Mouse (Mus musculus): ENCODE measurements at regions not wholly inside any gene's neighbourhood (a gene's known extent, or its start where the extent isn't known, plus 50 kb on each side); places are given as distances from the start of the nearest gene placed in this dataset.

GRCm38 (mm10) chr16:95918651-95919425 is 71.9 kb downstream of the Psmg1 start:
- no peak for DNase-seq
- H3K4me1 ChIP-seq (ENCODE audit: control insufficient read depth, insufficient read depth, low read length), result no peaks in the 10 kb centered on the region
- no peak overlapping the region for H3K27ac ChIP-seq (ENCODE audit: insufficient read depth, low read depth, low read length)
- H3K27me3 ChIP-seq (replicated peaks; ENCODE audit: control insufficient read depth, insufficient read depth, low read length), result no peaks in the 10 kb centered on the region
- no peak for TF ChIP-seq POLR2A (IDR thresholded peaks at IDR 0.05; ENCODE audit: low read depth, low read length)
- TF ChIP-seq CTCF (conservative IDR thresholded peaks at IDR 0.05; ENCODE audit: insufficient read depth, insufficient read length, low read depth, low read length), result no peak
- WGBS, result 91% methylated on average over 16 of the region's 16 CpGs
- no peaks in the 10 kb centered on the region for H3K36me3 ChIP-seq (ENCODE audit: control insufficient read depth, insufficient read depth, low read length)
- no peak overlapping the region for H3K4me3 ChIP-seq (ENCODE audit: insufficient read depth, low read depth, low read length)

GRCm38 (mm10) chr16:95917635-95918407 is 72.9 kb downstream of the Psmg1 start:
- Histone ChIP-seq H3K4me3 (ENCODE audit: insufficient read depth, low read depth, low read length) (no peak overlapping the region), H3K36me3 (ENCODE audit: control insufficient read depth, insufficient read depth, low read length) (no peaks in the 10 kb centered on the region), H3K27me3 (replicated peaks; ENCODE audit: control insufficient read depth, insufficient read depth, low read length) (no peaks in the 10 kb centered on the region), H3K27ac (ENCODE audit: insufficient read depth, low read depth, low read length) (no peak overlapping the region), H3K4me1 (ENCODE audit: control insufficient read depth, insufficient read depth, low read length) (no peaks in the 10 kb centered on the region)
- DNase-seq, result no peak
- no peak for TF ChIP-seq POLR2A (IDR thresholded peaks at IDR 0.05; ENCODE audit: low read depth, low read length)
- no peak for TF ChIP-seq CTCF (conservative IDR thresholded peaks at IDR 0.05; ENCODE audit: insufficient read depth, insufficient read length, low read depth, low read length)
- 87% methylated on average over 14 of the region's 14 CpGs for WGBS

- H3K36me3 ChIP-seq (ENCODE audit: control insufficient read depth, insufficient read depth, low read length), result no peaks in the 10 kb centered on the region
- H3K27me3 ChIP-seq (replicated peaks; ENCODE audit: control insufficient read depth, insufficient read depth, low read length), result no peaks in the 10 kb centered on the region
- no peak overlapping the region for H3K4me3 ChIP-seq (ENCODE audit: insufficient read depth, low read depth, low read length)
- H3K27ac ChIP-seq (ENCODE audit: insufficient read depth, low read depth, low read length), result no peak overlapping the region
- WGBS, result 74% methylated on average over 5 of the region's 5 CpGs
- H3K4me1 ChIP-seq (ENCODE audit: control insufficient read depth, insufficient read depth, low read length), result no peaks in the 10 kb centered on the region
- no peak for DNase-seq
- TF ChIP-seq POLR2A (IDR thresholded peaks at IDR 0.05; ENCODE audit: low read depth, low read length) (no peak), CTCF (conservative IDR thresholded peaks at IDR 0.05; ENCODE audit: insufficient read depth, insufficient read length, low read depth, low read length) (no peak)
Measured at GRCm38 (mm10) chr16:95913879-95914278, 76.9 kb downstream of the Psmg1 start.

- TF ChIP-seq POLR2A (IDR thresholded peaks at IDR 0.05; ENCODE audit: low read depth, low read length) (no peak), CTCF (conservative IDR thresholded peaks at IDR 0.05; ENCODE audit: insufficient read depth, insufficient read length, low read depth, low read length) (no peak)
- no peaks in the 10 kb centered on the region for H3K27me3 ChIP-seq (replicated peaks; ENCODE audit: control insufficient read depth, insufficient read depth, low read length)
- no peaks in the 10 kb centered on the region for H3K36me3 ChIP-seq (ENCODE audit: control insufficient read depth, insufficient read depth, low read length)
- 85% methylated on average over 6 of the region's 6 CpGs for WGBS
- H3K4me3 ChIP-seq (ENCODE audit: insufficient read depth, low read depth, low read length), result no peak overlapping the region
- H3K4me1 ChIP-seq (ENCODE audit: control insufficient read depth, insufficient read depth, low read length), result no peaks in the 10 kb centered on the region
- no peak overlapping the region for H3K27ac ChIP-seq (ENCODE audit: insufficient read depth, low read depth, low read length)
- DNase-seq, result no peak
Measured at GRCm38 (mm10) chr16:95904531-95905165, 86.1 kb downstream of the Psmg1 start.

GRCm38 (mm10) chr16:95903383-95903913 is 87.3 kb downstream of the Psmg1 start:
- peak; percentile 8 for DNase-seq
- WGBS, result 58% methylated on average over 3 of the region's 3 CpGs
- H3K4me1 ChIP-seq (ENCODE audit: control insufficient read depth, insufficient read depth, low read length), result no peaks in the 10 kb centered on the region
- no peak overlapping the region for H3K4me3 ChIP-seq (ENCODE audit: insufficient read depth, low read depth, low read length)
- TF ChIP-seq CTCF (conservative IDR thresholded peaks at IDR 0.05; ENCODE audit: insufficient read depth, insufficient read length, low read depth, low read length) (no peak), POLR2A (IDR thresholded peaks at IDR 0.05; ENCODE audit: low read depth, low read length) (no peak)
- no peaks in the 10 kb centered on the region for H3K27me3 ChIP-seq (replicated peaks; ENCODE audit: control insufficient read depth, insufficient read depth, low read length)
- no peak overlapping the region for H3K27ac ChIP-seq (ENCODE audit: insufficient read depth, low read depth, low read length)
- no peaks in the 10 kb centered on the region for H3K36me3 ChIP-seq (ENCODE audit: control insufficient read depth, insufficient read depth, low read length)

- TF ChIP-seq POLR2A (IDR thresholded peaks at IDR 0.05; ENCODE audit: low read depth, low read length) (no peak), CTCF (conservative IDR thresholded peaks at IDR 0.05; ENCODE audit: insufficient read depth, insufficient read length, low read depth, low read length) (no peak)
- no peaks in the 10 kb centered on the region for H3K4me1 ChIP-seq (ENCODE audit: control insufficient read depth, insufficient read depth, low read length)
- WGBS, result 92% methylated on average over 1 of the region's 1 CpGs
- no peak overlapping the region for H3K27ac ChIP-seq (ENCODE audit: insufficient read depth, low read depth, low read length)
- H3K4me3 ChIP-seq (ENCODE audit: insufficient read depth, low read depth, low read length), result no peak overlapping the region
- H3K36me3 ChIP-seq (ENCODE audit: control insufficient read depth, insufficient read depth, low read length), result no peaks in the 10 kb centered on the region
- no peaks in the 10 kb centered on the region for H3K27me3 ChIP-seq (replicated peaks; ENCODE audit: control insufficient read depth, insufficient read depth, low read length)
- no peak for DNase-seq
Measured at GRCm38 (mm10) chr16:95902177-95902576, 88.6 kb downstream of the Psmg1 start.

All from kidney, adult 2 months (tissue).